Mouse (Mus musculus): ENCODE data around the gene Ccdc88b. TPM values are rescaled to one million over a fixed set of nuclear protein-coding genes. Genes with fewer than 3 reads are reported as not detected.

The Ccdc88b gene
- polyA plus RNA-seq, 1 experiment, result 82.5 TPM

- Histone ChIP-seq H3K36me3 (ENCODE audit: control insufficient read depth, insufficient read depth, low read length) (peaks cover 13% of the 10 kb centered on the region), H3K4me1 (ENCODE audit: control insufficient read depth, insufficient read depth, insufficient read length) (peaks cover 16% of the 10 kb centered on the region), H3K27me3 (ENCODE audit: control insufficient read depth, insufficient read depth, low read length) (no peaks in the 10 kb centered on the region), H3K27ac (ENCODE audit: insufficient read depth, low read length) (no peak overlapping the region), H3K4me3 (ENCODE audit: extremely low read depth, insufficient read depth, insufficient read length) (no peak overlapping the region)
- TF ChIP-seq POLR2A (IDR thresholded peaks at IDR 0.05; ENCODE audit: low read depth, low read length) (no peak), CTCF (IDR thresholded peaks at IDR 0.05; ENCODE audit: extremely low read depth, insufficient read depth, insufficient read length, insufficient replicate concordance) (no peak)
- DNase-seq (ENCODE audit: low read depth in 1 of 2, low spot score in 2 of 2), result no peak
- 7% methylated on average over 3 of the region's 3 CpGs for WGBS
Observed at GRCm38 (mm10) chr19:6841292-6841597, 16.8 kb downstream of the Ccdc88b start.

- Histone ChIP-seq H3K36me3 (ENCODE audit: control insufficient read depth, insufficient read depth, low read length) (peaks cover 13% of the 10 kb centered on the region), H3K4me1 (ENCODE audit: control insufficient read depth, insufficient read depth, insufficient read length) (peaks cover 16% of the 10 kb centered on the region), H3K4me3 (ENCODE audit: extremely low read depth, insufficient read depth, insufficient read length) (peak within 1 kb of the TSS; percentile 96), H3K27me3 (ENCODE audit: control insufficient read depth, insufficient read depth, low read length) (no peaks in the 10 kb centered on the region), H3K27ac (ENCODE audit: insufficient read depth, low read length) (peak within 1 kb of the TSS; percentile 46)
- peak in 1 of 2 experiments; percentile 52 for DNase-seq (ENCODE audit: low read depth in 1 of 2, low spot score in 2 of 2)
- WGBS, result 1% methylated on average over 44 of the region's 44 CpGs
- peak; percentile 7 for TF ChIP-seq POLR2A (IDR thresholded peaks at IDR 0.05; ENCODE audit: low read depth, low read length)
- no peak for TF ChIP-seq CTCF (IDR thresholded peaks at IDR 0.05; ENCODE audit: extremely low read depth, insufficient read depth, insufficient read length, insufficient replicate concordance)
Observed at GRCm38 (mm10) chr19:6840475-6841291, 17.3 kb downstream of the Ccdc88b start, which contains the start of gene Rps6ka4. TSS of gene Rps6ka4 (minus strand) at chr19:6840636.

DNA sequence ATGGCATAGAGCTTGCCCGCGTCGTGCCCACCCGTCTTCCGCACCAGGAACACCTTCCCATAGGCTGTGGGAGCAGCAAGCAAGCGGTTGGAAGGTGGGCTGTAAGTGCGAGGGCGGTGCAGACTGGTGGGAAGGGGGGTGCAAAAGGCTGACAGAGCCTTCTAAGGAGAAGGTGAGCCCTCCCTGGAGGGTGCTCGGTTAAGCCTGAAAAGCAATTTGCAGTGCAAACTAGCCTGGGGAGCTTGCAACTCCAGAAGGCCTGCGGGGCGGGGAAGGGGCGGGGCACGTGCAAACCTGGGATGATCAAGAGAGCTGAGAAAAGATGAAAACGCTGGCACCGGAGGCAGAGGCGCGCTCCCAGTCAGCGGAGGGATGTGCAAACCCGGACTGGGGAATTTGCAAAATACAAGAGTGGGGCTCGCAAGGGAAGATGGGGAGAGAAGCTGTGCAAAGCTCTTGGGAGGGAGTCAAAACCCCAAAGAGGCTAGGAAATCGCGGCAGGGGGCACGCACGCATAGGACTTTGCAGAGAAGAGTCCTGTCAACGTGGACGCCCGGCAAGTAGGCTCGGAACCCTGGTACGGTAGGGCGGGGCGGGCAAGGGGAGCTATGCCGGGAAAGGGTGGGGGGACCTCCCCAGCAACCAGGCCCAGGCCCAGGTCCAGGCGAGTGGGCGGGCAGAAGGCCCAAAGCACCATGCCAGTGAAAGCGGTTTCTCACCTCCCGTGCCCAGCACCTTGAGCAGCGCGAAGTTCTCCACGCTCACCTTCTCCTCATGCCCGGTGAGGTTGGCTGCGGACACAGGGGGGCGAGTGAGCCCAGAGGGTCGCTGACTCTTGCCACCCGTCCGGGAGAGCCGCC, 18.2 kb downstream of the Ccdc88b start:
- H3K27me3 ChIP-seq (ENCODE audit: control insufficient read depth, insufficient read depth, low read length), result no peaks in the 10 kb centered on the region

DNA sequence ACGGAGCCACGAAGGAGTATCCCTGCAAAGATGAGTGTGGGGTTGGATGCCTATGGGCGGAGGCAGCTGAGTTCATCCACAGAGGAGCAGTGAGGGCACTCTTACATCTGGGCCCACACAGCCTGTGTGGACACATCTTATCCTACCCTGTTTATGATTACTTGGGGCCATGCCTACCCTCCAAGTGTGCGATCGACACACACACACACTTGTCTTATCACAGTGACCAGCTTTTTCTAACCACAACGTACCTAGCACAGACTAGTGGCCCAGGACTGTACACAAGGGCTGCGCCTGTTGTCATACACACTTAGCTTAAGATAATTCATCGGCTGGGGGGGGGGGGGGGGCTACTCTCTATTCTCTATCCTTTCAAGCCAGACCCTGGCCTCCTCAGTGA, 25.6 kb downstream of the Ccdc88b start:
- Histone ChIP-seq H3K27ac (ENCODE audit: insufficient read depth, low read length) (no peak overlapping the region), H3K4me1 (ENCODE audit: control insufficient read depth, insufficient read depth, insufficient read length) (no peaks in the 10 kb centered on the region), H3K4me3 (ENCODE audit: extremely low read depth, insufficient read depth, insufficient read length) (no peak overlapping the region), H3K27me3 (ENCODE audit: control insufficient read depth, insufficient read depth, low read length) (no peaks in the 10 kb centered on the region), H3K36me3 (ENCODE audit: control insufficient read depth, insufficient read depth, low read length) (peaks cover 54% of the 10 kb centered on the region)
- WGBS, result 80% methylated on average over 8 of the region's 8 CpGs
- no peak for DNase-seq (ENCODE audit: low read depth in 1 of 2, low spot score in 2 of 2)
- TF ChIP-seq POLR2A (IDR thresholded peaks at IDR 0.05; ENCODE audit: low read depth, low read length) (no peak), CTCF (IDR thresholded peaks at IDR 0.05; ENCODE audit: extremely low read depth, insufficient read depth, insufficient read length, insufficient replicate concordance) (no peak)

More for the DNA sequence above, 18.2 kb downstream of the Ccdc88b start:
- Histone ChIP-seq H3K4me3 (ENCODE audit: extremely low read depth, insufficient read depth, insufficient read length) (peak overlapping the region; percentile 96), H3K36me3 (ENCODE audit: control insufficient read depth, insufficient read depth, low read length) (peaks cover 19% of the 10 kb centered on the region), H3K4me1 (ENCODE audit: control insufficient read depth, insufficient read depth, insufficient read length) (peaks cover 16% of the 10 kb centered on the region), H3K27ac (ENCODE audit: insufficient read depth, low read length) (peak overlapping the region; percentile 30; the same call in 1 of the 2 replicates)
- TF ChIP-seq POLR2A (IDR thresholded peaks at IDR 0.05; ENCODE audit: low read depth, low read length) (no peak), CTCF (IDR thresholded peaks at IDR 0.05; ENCODE audit: extremely low read depth, insufficient read depth, insufficient read length, insufficient replicate concordance) (no peak)
- DNase-seq (ENCODE audit: low read depth in 1 of 2, low spot score in 2 of 2), result no peak
- WGBS, result 17% methylated on average over 46 of the region's 46 CpGs

- peaks cover 45% of the 10 kb centered on the region for H3K36me3 ChIP-seq (ENCODE audit: control insufficient read depth, insufficient read depth, low read length)
- H3K4me1 ChIP-seq (ENCODE audit: control insufficient read depth, insufficient read depth, insufficient read length), result no peaks in the 10 kb centered on the region
- WGBS, result 94% methylated on average over 17 of the region's 17 CpGs
Observed at GRCm38 (mm10) chr19:6831331-6831730, 26.7 kb downstream of the Ccdc88b start.

DNA sequence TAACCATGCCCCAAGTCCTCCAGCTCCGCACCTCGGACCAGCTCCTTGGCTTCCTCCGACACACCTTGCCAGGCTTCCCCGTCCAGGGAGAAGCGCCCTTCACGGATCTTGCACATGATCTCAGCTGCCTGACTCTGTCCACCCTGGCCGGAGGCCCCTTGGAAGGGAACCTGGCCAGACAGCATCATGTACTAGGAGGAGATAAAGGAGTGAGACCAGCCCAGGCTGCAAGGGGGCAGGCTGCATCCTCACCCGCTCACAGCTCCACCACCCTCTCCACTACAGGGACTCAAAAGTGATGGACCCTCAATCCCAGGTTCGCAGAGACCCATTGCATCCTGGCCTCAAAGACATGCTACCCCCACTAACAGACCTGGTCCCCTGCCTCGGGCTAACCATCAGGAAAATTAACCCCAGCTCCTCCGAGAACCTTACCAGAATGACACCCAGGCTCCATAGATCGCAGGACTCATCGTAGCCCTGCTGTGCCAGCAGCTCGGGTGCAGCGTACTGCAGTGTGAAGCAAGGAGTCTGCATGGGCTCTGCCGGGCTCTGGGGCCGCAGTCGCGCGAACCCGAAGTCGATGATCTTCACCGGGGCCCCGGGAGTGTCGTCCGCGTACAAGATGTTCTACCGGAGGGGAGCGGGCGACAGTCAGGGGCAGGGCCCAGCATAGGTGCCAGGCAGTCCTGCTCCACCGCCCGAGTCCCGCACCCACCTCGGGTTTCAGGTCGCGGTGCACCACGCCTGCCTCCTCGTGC, 27.3 kb downstream of the Ccdc88b start:
- no peak for DNase-seq (ENCODE audit: low read depth in 1 of 2, low spot score in 2 of 2)
- Histone ChIP-seq H3K36me3 (ENCODE audit: control insufficient read depth, insufficient read depth, low read length) (peaks cover 44% of the 10 kb centered on the region), H3K27ac (ENCODE audit: insufficient read depth, low read length) (no peak overlapping the region), H3K4me3 (ENCODE audit: extremely low read depth, insufficient read depth, insufficient read length) (no peak overlapping the region), H3K4me1 (ENCODE audit: control insufficient read depth, insufficient read depth, insufficient read length) (no peaks in the 10 kb centered on the region), H3K27me3 (ENCODE audit: control insufficient read depth, insufficient read depth, low read length) (no peaks in the 10 kb centered on the region)
- no peak for TF ChIP-seq POLR2A (IDR thresholded peaks at IDR 0.05; ENCODE audit: low read depth, low read length)
- TF ChIP-seq CTCF (IDR thresholded peaks at IDR 0.05; ENCODE audit: extremely low read depth, insufficient read depth, insufficient read length, insufficient replicate concordance), result no peak
- 93% methylated on average over 38 of the region's 38 CpGs for WGBS

More at GRCm38 (mm10) chr19:6831331-6831730, 26.7 kb downstream of the Ccdc88b start:
- H3K27me3 ChIP-seq (ENCODE audit: control insufficient read depth, insufficient read depth, low read length), result no peaks in the 10 kb centered on the region
- no peak overlapping the region for H3K4me3 ChIP-seq (ENCODE audit: extremely low read depth, insufficient read depth, insufficient read length)
- TF ChIP-seq POLR2A (IDR thresholded peaks at IDR 0.05; ENCODE audit: low read depth, low read length) (no peak), CTCF (IDR thresholded peaks at IDR 0.05; ENCODE audit: extremely low read depth, insufficient read depth, insufficient read length, insufficient replicate concordance) (no peak)
- H3K27ac ChIP-seq (ENCODE audit: insufficient read depth, low read length), result no peak overlapping the region
- DNase-seq (ENCODE audit: low read depth in 1 of 2, low spot score in 2 of 2), result no peak
